Mouse (Mus musculus) thymus, postnatal 36 days (tissue): ENCODE data around the gene Rnf144a.
A peak's percentile ranks its signal among the peaks of the same experiment; 100 is the strongest.
"Not testable (repeated sequence)": the region's sequence is repeated elsewhere in the genome, so short reads cannot be mapped to it uniquely, and the experiment has no call there.

Experiments used
- DNase-seq, 2 experiments: peaks; one replicate each; pipeline ENCODE4 v3.0.0; 2022; ENCODE audit warnings: mixed read lengths in 2 of 2

The Rnf144a gene

GRCm38 (mm10) chr12:26415104-26415771 is at the start of gene Rnf144a:
TSS of gene Rnf144a (minus strand) at chr12:26415254.
- peak; percentile 86 to 92 for DNase-seq

- DNase-seq = no peak
Measured at GRCm38 (mm10) chr12:26460091-26460490, 45.0 kb upstream of the Rnf144a start.

GRCm38 (mm10) chr12:26456028-26456698 is 41.1 kb upstream of the Rnf144a start, which contains the start of gene Rsad2:
TSS of gene Rsad2 (minus strand) at chr12:26456452.
- DNase-seq = peak; percentile 85 to 90

- no peak for DNase-seq
Measured at GRCm38 (mm10) chr12:26454682-26455081, 39.6 kb upstream of the Rnf144a start.

GRCm38 (mm10) chr12:26452951-26453350 is 37.9 kb upstream of the Rnf144a start:
- DNase-seq = no peak

- no peak for DNase-seq
Measured at GRCm38 (mm10) chr12:26451150-26451549, 36.1 kb upstream of the Rnf144a start.

DNA sequence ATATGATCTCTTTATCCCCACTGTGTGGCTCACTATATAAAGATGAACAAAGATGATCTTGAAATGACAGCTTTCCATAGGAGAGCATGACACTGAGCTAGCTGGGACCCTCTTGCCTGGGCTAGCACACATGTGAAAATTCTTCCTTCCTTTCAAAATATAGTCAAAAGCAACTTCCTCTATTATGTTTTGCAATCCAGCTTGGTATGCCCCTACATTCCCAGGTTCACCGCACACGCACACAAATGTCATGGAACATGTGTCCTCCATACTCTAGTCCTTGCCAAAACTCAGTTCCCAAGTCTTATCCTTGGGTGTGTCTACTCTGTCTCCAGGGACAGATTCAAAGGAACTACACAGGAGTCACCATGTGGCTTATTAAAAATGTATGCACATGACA is 34.4 kb upstream of the Rnf144a start:
- DNase-seq = no peak

GRCm38 (mm10) chr12:26446377-26447045 is 31.5 kb upstream of the Rnf144a start:
- no peak for DNase-seq

DNA sequence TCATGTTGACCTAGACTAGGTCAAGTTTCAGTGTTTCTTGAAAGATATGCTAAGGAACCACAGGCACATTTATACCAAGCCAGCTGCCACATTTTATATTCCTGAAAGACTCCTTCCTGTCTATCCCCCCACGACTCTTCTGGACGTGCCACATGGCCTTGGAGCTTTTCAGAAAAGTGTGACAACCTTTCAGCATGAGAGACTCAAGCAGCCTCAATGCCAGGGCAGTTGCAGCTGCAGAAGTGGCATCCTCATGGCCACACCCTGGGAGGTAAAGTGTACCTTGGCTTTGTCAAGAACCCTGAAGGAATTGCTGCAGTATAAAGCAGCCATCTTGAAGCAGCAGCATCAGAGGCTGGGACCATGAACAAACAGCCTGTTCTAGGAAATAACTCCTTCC is 29.5 kb upstream of the Rnf144a start:
- no peak for DNase-seq

- peak; percentile 40 to 57 for DNase-seq
Measured at GRCm38 (mm10) chr12:26444054-26444453, 29.0 kb upstream of the Rnf144a start.

DNA sequence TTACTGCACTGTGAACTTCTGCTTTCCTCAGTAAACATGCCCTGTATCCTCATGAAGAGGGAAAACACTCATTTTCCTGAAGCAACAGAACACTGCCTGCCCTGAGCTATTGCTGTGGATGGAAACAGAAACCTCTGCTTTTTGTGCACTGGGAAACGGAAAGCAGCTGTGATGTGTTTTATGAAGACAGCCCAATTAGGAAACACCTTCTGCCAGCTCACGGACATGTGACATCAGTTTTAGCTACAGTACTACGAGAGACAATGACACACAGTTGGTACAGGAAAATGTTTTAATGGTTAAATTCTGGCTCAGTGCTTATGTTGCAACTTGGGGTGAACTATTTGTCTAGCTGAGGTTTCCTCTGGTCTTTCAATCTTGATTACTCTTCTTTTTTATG is 24.3 kb upstream of the Rnf144a start:
- DNase-seq = no peak

DNA sequence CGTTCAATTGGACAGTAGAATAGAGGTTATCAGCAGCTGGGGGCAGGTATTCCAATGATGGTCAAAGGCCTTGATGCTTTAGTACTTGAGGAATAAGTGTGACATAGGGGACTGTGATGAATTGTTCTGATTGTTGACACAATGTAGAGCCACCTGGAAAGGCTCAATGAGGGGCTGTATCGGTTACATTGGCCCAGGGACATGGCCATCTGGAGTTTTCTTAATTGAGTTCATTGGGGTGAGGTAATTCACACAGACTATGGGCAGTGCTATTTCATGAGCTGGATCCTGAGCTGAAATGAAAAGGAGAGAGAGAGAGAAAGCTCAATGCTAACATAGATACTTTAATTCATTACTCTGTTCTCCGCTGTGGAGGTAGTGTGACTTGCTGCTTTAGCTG is 22.9 kb upstream of the Rnf144a start:
- no peak for DNase-seq

- DNase-seq = no peak
Measured at GRCm38 (mm10) chr12:26436334-26436733, 21.3 kb upstream of the Rnf144a start.

DNA sequence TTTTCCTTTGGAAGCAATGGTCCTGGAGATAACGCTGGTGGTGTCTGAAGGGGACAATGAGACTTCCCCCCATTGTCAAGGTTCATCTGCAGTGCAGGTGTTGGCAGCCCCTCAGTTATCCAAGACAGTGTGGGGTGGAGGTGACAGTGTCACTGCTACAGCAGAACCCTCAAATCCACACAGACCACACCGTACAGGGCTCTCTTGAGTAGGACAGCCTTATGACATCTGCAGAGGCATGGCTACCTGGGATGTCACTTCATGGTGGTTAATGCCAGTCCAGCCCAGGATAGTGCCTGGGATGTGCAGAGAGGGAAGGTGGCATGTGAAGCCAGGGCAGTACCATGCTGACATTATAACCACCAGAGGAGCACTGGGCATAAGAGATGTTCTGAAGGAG is 13.7 kb upstream of the Rnf144a start:
- not testable (repeated sequence) for DNase-seq

- DNase-seq = no peak
Measured at GRCm38 (mm10) chr12:26424841-26425240, 9.8 kb upstream of the Rnf144a start.

DNA sequence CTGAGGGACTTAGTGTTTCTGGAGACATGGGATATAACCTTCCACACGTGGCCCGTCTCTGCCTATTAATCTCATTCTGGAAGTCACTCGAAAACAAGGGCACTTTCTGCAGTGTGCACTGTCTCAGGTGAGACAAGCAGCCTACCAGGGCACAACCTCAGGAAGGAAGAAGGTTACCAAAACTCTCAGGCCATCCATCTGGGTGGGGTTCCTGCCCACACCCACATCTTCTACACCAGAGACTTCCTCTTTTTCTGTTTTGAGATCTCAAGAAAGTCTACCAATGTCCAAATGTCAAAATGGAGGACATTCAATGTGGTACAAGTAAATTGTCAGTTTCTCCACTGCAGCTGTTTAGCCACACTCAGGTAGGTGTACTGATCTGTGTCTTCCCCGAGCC is 3.3 kb upstream of the Rnf144a start:
- DNase-seq = no peak

GRCm38 (mm10) chr12:26416636-26417295 is 1.7 kb upstream of the Rnf144a start:
- DNase-seq = no peak

DNA sequence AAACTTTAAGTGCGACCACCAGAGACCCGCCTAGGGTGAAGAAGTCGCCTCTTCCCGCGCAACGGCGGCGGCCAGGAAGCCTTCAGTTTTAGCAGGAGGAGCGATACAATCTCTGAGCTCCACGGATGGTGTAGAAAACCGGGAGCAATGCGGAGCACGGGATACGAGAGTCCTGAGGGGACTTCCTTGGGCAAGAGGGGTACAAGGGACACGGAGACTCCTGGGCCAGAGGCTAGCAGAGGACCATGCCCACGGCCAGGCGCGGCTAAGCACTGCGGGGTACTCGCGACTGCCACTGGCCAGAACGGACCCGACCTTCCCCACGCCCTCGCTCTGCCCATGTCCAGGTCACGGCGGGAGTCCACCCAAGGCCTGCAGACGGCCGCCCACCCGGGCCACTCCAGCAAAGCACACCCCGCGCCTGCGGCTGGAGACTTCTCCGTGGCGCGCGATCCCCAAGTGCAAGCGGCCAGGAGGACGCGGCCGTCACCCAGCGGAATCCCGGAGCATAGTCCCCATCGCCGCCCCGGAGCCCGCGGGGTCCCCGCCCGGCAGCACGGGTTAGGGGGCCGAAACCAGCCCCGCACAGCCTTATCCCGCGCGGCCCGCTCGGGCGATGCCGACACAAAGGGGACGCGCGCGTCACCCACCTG is 477 bp downstream of the Rnf144a start:
- no peak for DNase-seq

DNA sequence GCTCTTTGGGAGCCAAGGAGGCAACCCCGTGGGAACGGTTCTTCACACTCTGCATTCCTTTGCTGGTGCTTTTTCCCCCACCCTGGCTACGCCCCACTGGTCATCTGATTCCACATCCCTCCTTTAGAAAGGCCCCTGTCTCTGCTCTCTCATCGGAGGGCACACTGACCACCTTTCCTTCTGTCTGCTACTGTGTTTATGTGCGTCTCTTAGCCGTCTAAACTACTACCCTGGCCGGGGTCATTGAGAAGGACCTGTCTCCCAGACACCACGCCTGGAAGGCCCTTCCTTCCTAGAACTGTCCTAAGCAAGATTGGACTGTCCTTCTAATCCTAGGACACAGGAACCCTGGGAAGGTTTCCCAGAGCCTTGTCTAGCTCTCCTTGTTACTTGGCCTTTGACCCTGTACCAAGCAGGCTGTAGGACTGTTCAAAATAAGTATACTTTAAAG is 1.1 kb downstream of the Rnf144a start:
- DNase-seq = no peak

GRCm38 (mm10) chr12:26412802-26413201 is 2.3 kb downstream of the Rnf144a start:
- DNase-seq = no peak

DNA sequence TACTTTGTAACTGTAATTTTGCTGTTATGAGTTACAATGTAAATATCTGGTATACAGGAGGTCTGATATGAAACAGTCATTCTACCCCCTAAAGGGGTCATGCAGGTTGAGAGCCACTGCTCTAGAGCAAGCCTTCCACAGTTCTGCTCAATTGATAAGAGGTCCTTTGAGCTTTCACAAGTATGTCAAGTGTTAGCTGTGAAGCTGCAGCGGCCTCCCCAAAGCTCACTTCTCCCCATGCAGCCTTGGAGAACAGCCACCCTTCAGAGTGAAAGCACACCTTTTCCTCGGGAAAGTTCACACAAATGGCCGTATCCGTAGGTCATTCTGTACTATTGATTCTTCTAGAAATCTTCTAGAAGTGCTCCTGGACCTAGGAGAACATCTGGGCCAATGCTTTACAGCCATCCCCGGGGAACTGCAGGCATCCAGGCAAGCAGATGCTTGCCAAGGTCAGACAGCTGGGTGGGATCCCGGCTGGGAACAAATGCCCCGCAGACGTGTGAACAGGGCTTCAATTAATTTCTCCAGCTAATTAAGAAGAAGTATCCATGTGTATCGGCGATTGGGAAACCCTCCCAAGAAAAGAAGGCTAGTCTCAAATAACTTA is 3.1 kb downstream of the Rnf144a start:
- no peak for DNase-seq

GRCm38 (mm10) chr12:26410443-26410842 is 4.6 kb downstream of the Rnf144a start:
- no peak for DNase-seq
